Mouse (Mus musculus) kidney, postnatal 0 days (tissue): Measurements from ENCODE around the gene Cnnm3. TPM values are rescaled to one million over a fixed set of nuclear protein-coding genes. Genes with fewer than 3 reads are reported as not detected.

Source experiments
- ATAC-seq: fragments of 200-750 bp; cut with Nextera tagmentation; replicated peaks from 2 replicates; pipeline ENCODE4 v1.8.0; 2017; ENCODE audit warnings: low read depth, moderate number of reproducible peaks, moderate TSS enrichment, moderate library complexity; ENCODE audit not compliant: low FRiP score
- DNase-seq: peaks from one replicate; pipeline ENCODE4 v3.0.0-alpha.2; 2016; ENCODE audit warnings: low spot score
- H3K27ac ChIP-seq: fragments of 300-500 bp; sonication (generic); 2 replicates; pipeline ENCODE4 v1.5.1; 2014; ENCODE audit warnings: mild to moderate bottlenecking
- H3K27me3 ChIP-seq: fragments of 300-500 bp; sonication (generic); 2 replicates; pipeline ENCODE4 v1.6.1; 2014; ENCODE audit warnings: low read length, mixed read lengths; ENCODE audit not compliant: insufficient read depth
- H3K36me3 ChIP-seq: fragments of 300-500 bp; sonication (generic); 2 replicates; pipeline ENCODE4 v1.6.1; 2014; ENCODE audit warnings: low read length, mixed read lengths; ENCODE audit not compliant: insufficient read depth
- H3K4me1 ChIP-seq: fragments of 300-500 bp; sonication (generic); replicated peaks from 2 replicates; pipeline ENCODE4 v1.6.1; 2014; ENCODE audit warnings: antibody characterized with exemption, low read length, mixed read lengths; ENCODE audit not compliant: insufficient read depth
- H3K4me2 ChIP-seq: fragments of 300-500 bp; sonication (generic); 2 replicates; pipeline ENCODE4 v1.6.1; 2014; ENCODE audit warnings: mild to moderate bottlenecking, low read length, moderate library complexity, mixed read lengths
- H3K4me3 ChIP-seq: fragments of 300-500 bp; sonication (generic); replicated peaks from 2 replicates; pipeline ENCODE4 v1.5.1; 2014; ENCODE audit warnings: low read depth, low read length
- H3K9ac ChIP-seq: fragments of 300-500 bp; sonication (generic); 2 replicates; pipeline ENCODE4 v1.6.1; 2014; ENCODE audit warnings: low read depth, low read length
- H3K9me3 ChIP-seq: fragments of 300-500 bp; sonication (generic); replicated peaks from 2 replicates; pipeline ENCODE4 v1.6.1; 2016; ENCODE audit warnings: low read length, inconsistent platforms, mixed read lengths
- CTCF ChIP-seq: IDR thresholded peaks from 2 replicates; pipeline ENCODE4 v1.5.1; 2016; ENCODE audit warnings: antibody characterized with exemption, low read depth, mild to moderate bottlenecking, moderate library complexity
- WGBS: fragments of 180-500 bp; shearing (Covaris S2); extraction: QIAGEN DNeasy Blood & Tissue Kit; methylation state at CpG from one replicate; pipeline ENCODE4 v1.1.7; 2014; 5-methylcytosine and 5-hydroxymethylcytosine counted together
- polyA plus RNA-seq: library from polyadenylated mRNA; unstranded; fragments of >200 nt; fragmentation: Nextera tagmentation; extraction: Ambion mirVana; gene quantifications from 2 replicates; pipeline ENCODE4 v1.2.1, GENCODE M21; 2015

The Cnnm3 gene
- polyA plus RNA-seq, 1 experiment from 2014 or later: 3.4 TPM

DNA sequence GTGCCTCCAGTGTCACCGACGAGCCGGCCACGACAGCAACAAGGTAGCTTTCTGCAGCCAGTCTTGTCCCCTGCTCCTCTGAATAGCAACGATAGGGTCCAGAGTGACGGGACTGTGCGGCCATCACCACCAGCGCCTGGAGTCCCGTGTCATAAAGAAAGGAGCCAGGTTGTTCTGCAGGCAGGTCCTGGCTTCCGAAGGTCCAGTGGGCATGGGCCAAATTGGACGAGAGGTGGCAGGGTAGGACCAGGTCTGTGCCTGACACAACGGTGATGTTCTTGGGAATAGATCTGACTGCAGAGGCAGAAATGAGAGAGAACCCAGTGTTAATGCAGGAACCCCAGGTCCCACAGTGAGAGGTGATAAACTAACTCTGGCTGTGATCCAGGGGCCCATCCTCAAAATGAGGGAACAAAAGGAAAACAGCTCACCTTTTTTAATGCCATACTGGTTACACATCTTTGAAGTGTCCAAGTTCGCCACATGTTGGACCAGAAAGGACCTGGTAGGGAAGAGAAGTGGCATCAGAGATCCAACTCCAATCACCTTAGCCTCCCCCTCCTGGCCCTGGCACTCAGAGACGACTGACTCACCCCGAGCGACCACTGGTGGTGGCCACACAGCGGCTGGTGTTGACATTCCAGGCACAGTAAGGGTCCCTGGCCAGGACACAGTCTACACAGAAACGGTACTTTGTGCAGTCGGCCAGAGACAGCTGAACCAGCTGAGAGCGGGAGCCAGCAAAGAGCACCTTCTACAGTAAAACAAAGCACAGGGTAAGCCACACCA is 38.6 kb downstream of the Cnnm3 start:
- H3K9me3 ChIP-seq: no peaks in the 10 kb centered on the region
- ATAC-seq (no peak), DNase-seq (no peak)
- WGBS: 74% methylated on average over 20 of the region's 20 CpGs
- peaks cover 52% of the 10 kb centered on the region for H3K36me3 ChIP-seq
- no peaks in the 10 kb centered on the region for H3K27me3 ChIP-seq
- no peak overlapping the region for H3K4me2 ChIP-seq
- no peak overlapping the region for H3K27ac ChIP-seq
- no peak for TF ChIP-seq CTCF
- no peak overlapping the region for H3K9ac ChIP-seq
- peaks cover 25% of the 10 kb centered on the region for H3K4me1 ChIP-seq
- no peak overlapping the region for H3K4me3 ChIP-seq

DNA sequence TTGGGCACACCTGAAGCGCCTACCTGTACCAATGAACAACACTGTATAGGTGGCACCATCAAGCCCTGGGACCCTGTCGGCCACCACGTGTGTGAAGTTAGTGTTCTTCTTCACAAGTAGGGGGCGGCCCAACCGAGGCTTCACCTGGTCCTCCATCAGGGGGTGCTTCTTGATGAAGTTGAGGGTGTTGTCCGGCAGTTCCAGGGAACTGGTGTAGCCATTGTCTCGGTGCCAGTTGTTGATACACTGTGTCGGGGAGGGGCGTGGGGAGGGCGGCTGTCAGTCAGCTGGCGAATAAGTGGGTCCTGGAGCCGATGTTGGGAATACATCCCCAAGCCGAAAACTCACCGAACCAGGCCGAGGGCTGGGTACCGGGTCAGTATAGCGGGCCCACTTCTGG is 40.2 kb downstream of the Cnnm3 start:
- Histone ChIP-seq H3K27me3 (no peaks in the 10 kb centered on the region), H3K4me3 (no peak overlapping the region), H3K9me3 (no peaks in the 10 kb centered on the region), H3K4me2 (no peak overlapping the region), H3K27ac (no peak overlapping the region), H3K9ac (no peak overlapping the region), H3K4me1 (peaks cover 28% of the 10 kb centered on the region), H3K36me3 (peaks cover 52% of the 10 kb centered on the region)
- ATAC-seq: no peak
- TF ChIP-seq CTCF: peak; percentile 25; the same call in 1 of the 2 replicates
- WGBS: 76% methylated on average over 17 of the region's 17 CpGs
- DNase-seq: no peak

DNA sequence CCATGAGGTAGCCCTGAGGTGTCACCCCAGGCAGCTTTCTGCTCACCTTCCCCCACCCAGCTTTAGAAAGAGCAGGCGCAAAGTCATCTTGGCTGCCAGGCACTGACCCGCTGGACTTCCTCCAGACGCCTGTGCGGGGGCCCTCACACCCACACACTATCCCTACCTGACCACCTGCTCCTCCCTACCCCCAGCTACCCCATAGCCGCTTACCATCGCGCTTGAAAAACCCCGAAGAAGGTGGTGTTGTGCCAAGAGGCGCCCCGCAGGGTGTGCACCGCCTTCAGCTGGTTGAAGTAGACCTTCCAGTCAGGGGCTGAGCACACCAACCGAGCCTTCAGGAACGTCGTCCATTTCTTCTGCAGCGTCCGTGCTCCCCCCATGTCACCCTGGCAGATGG is 40.8 kb downstream of the Cnnm3 start:
- 66% methylated on average over 16 of the region's 16 CpGs for WGBS
- Histone ChIP-seq H3K27me3 (no peaks in the 10 kb centered on the region), H3K9me3 (no peaks in the 10 kb centered on the region), H3K9ac (no peak overlapping the region), H3K27ac (no peak overlapping the region), H3K4me2 (no peak overlapping the region), H3K4me3 (no peak overlapping the region), H3K36me3 (peaks cover 52% of the 10 kb centered on the region), H3K4me1 (peaks cover 28% of the 10 kb centered on the region)
- TF ChIP-seq CTCF: no peak
- no peak for ATAC-seq
- no peak for DNase-seq

DNA sequence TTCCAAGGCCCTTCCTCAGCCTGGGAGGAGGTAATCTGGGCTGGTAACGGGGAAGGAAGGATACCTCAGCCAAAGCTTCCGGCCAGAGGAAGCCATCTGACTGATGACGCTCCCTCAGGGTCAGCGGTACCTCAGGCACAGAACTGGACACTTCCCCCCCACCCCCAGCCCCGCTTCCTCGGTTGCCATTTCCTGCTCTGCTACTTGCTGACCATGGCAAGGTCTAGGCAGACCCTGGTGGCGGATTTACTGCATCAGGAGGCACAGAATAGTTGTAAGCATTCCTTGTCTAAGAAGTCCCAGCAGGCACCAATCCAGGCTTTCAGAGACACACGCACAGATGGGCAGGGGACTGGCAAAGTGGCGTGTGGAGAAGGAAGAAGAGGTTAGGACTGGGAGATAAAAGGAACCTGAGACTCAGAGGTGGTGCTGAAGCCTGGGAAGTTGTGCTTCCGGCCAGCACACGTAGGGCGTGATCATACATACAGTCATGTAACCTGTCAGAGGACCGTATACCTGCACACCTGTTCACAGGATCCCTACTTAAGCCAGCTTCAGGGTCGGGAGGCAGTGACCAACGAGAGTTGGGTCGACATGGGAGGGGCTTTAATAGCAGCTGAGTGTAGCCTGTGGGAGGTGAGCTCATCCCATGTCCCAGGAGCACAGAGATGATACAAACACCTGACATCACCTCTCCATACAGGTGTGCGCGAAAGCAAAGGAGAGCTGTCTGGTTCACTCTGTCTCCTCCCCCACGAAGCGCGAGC is 43.1 kb downstream of the Cnnm3 start:
- Histone ChIP-seq H3K27me3 (no peaks in the 10 kb centered on the region), H3K27ac (peak overlapping the region; percentile 99), H3K4me2 (peak overlapping the region; percentile 67), H3K9me3 (no peaks in the 10 kb centered on the region), H3K9ac (0 out of 2 replicates have a peak overlapping the region, but pooled peaks have one; percentile 96), H3K36me3 (peaks cover 41% of the 10 kb centered on the region), H3K4me1 (peaks cover 28% of the 10 kb centered on the region), H3K4me3 (0 out of 2 replicates have a peak overlapping the region, but pooled peaks have one; percentile 82)
- WGBS: 39% methylated on average over 21 of the region's 21 CpGs
- peak; percentile 15; the same call in 1 of the 2 replicates for TF ChIP-seq CTCF
- DNase-seq (no peak), ATAC-seq (no peak)

DNA sequence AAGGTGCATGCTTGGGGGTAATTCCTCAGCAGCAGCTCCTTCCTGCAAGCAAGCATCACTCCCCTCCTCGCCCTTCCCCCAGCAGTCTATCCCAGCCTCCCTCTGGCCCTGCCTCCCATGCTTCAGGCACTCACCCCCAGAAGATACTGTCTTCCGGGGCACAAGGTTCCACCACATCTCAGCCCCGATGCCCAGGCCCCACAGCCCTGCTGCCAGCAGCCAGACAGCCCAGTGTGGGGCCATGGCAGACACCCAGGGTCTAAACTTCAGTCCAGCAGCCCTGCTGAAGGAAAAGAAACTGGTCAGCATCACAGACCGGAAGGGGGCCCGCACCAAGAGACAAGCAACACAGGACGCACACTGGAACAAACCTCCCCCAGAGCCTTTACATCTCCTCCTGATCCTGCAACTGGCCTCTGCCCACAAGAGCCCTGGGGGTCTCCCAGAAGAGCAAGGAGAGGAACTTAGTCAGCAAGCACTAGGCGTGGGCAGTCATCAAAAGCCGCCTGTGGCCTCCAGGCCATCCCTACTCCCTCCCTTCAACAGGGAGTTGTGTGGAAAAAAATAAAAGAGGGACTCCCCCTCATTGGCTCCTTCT is 44.2 kb downstream of the Cnnm3 start:
- no peak for TF ChIP-seq CTCF
- H3K27me3 ChIP-seq: no peaks in the 10 kb centered on the region
- peaks cover 28% of the 10 kb centered on the region for H3K4me1 ChIP-seq
- peak overlapping the region; percentile 96 for H3K9ac ChIP-seq
- ATAC-seq (no peak), DNase-seq (peak; percentile 76)
- peak overlapping the region; percentile 99 for H3K27ac ChIP-seq
- 3% methylated on average over 8 of the region's 8 CpGs for WGBS
- peak overlapping the region; percentile 67 for H3K4me2 ChIP-seq
- H3K4me3 ChIP-seq: peak overlapping the region; percentile 82
- H3K9me3 ChIP-seq: no peaks in the 10 kb centered on the region
- peaks cover 31% of the 10 kb centered on the region for H3K36me3 ChIP-seq
